Mouse (Mus musculus): Measurements from ENCODE around the gene B4galt7.
"Not testable (repeated sequence)": the region's sequence is repeated elsewhere in the genome, so short reads cannot be mapped to it uniquely, and the experiment has no call there.

The B4galt7 gene

GRCm38 (mm10) chr13:55599566-55600540 lies at the start of gene B4galt7:
B4galt7 (plus strand) TSS chr13:55599896.
- peak; percentile 63 for DNase-seq (ENCODE audit: low read depth)

GRCm38 (mm10) chr13:55555921-55556320 lies 43.8 kb upstream of the B4galt7 start:
- no peak for DNase-seq (ENCODE audit: low read depth)

GRCm38 (mm10) chr13:55557499-55557898 lies 42.2 kb upstream of the B4galt7 start:
- DNase-seq (ENCODE audit: low read depth), result no peak

GRCm38 (mm10) chr13:55563266-55563879 lies 36.3 kb upstream of the B4galt7 start:
- no peak for DNase-seq (ENCODE audit: low read depth)

GRCm38 (mm10) chr13:55567001-55567400 lies 32.7 kb upstream of the B4galt7 start:
- no peak for DNase-seq (ENCODE audit: low read depth)

GRCm38 (mm10) chr13:55567949-55568348 lies 31.7 kb upstream of the B4galt7 start:
- no peak for DNase-seq (ENCODE audit: low read depth)

- not testable (repeated sequence) for DNase-seq (ENCODE audit: low read depth)
Measured at GRCm38 (mm10) chr13:55568524-55568923, 31.2 kb upstream of the B4galt7 start.

GRCm38 (mm10) chr13:55569726-55570285 lies 29.9 kb upstream of the B4galt7 start:
- DNase-seq (ENCODE audit: low read depth), result no peak

- DNase-seq (ENCODE audit: low read depth), result no peak
Measured at GRCm38 (mm10) chr13:55570286-55570973, 29.3 kb upstream of the B4galt7 start.

- peak; percentile 85 for DNase-seq (ENCODE audit: low read depth)
Measured at GRCm38 (mm10) chr13:55571027-55571751, 28.5 kb upstream of the B4galt7 start, which contains the start of gene Fam193b. Fam193b (minus strand) TSS chr13:55571120.

- peak; percentile 65 for DNase-seq (ENCODE audit: low read depth)
Measured at GRCm38 (mm10) chr13:55571977-55572376, 27.7 kb upstream of the B4galt7 start.

- no peak for DNase-seq (ENCODE audit: low read depth)
Measured at GRCm38 (mm10) chr13:55573432-55573831, 26.3 kb upstream of the B4galt7 start, which contains the start of gene Tmed9. Tmed9 (plus strand) TSS chr13:55573732.

GRCm38 (mm10) chr13:55574321-55574720 lies 25.4 kb upstream of the B4galt7 start:
- no peak for DNase-seq (ENCODE audit: low read depth)

GRCm38 (mm10) chr13:55575932-55576331 lies 23.8 kb upstream of the B4galt7 start:
- DNase-seq (ENCODE audit: low read depth), result no peak

- not testable (repeated sequence) for DNase-seq (ENCODE audit: low read depth)
Measured at GRCm38 (mm10) chr13:55576872-55577271, 22.8 kb upstream of the B4galt7 start.

GRCm38 (mm10) chr13:55578086-55578485 lies 21.6 kb upstream of the B4galt7 start:
- no peak for DNase-seq (ENCODE audit: low read depth)

GRCm38 (mm10) chr13:55591961-55592490 lies 7.7 kb upstream of the B4galt7 start:
- no peak for DNase-seq (ENCODE audit: low read depth)

- peak; percentile 90 for DNase-seq (ENCODE audit: low read depth)
Measured at GRCm38 (mm10) chr13:55592512-55593253, 7.0 kb upstream of the B4galt7 start.

GRCm38 (mm10) chr13:55593254-55593747 lies 6.4 kb upstream of the B4galt7 start:
- no peak for DNase-seq (ENCODE audit: low read depth)

- no peak for DNase-seq (ENCODE audit: low read depth)
Measured at GRCm38 (mm10) chr13:55595375-55595774, 4.3 kb upstream of the B4galt7 start.
